Mouse (Mus musculus) liver, embryonic 14.5 days (tissue): ENCODE measurements around the gene Nt5c2.

Experiments
- CTCF ChIP-seq: IDR thresholded peaks from 2 replicates; pipeline ENCODE4 v1.5.1; 2016; ENCODE audit warnings: antibody characterized with exemption, low read depth, control low read depth
- EP300 ChIP-seq: IDR thresholded peaks from 2 replicates; pipeline ENCODE4 v1.6.1; 2016; ENCODE audit warnings: antibody characterized with exemption, low read depth

GRCm38 (mm10) chr19:46958566-46958965 is 56.4 kb downstream of the Nt5c2 start:
- no peak for TF ChIP-seq CTCF
- no peak for TF ChIP-seq EP300
